Mouse (Mus musculus): ENCODE results near the gene Htr1f. TPM values are rescaled to one million over a fixed set of nuclear protein-coding genes. Genes with fewer than 3 reads are reported as not detected.
"Not testable (repeated sequence)": the region's sequence is repeated elsewhere in the genome, so short reads cannot be mapped to it uniquely, and the experiment has no call there.

The Htr1f gene
- total RNA-seq (2021) = not detected in 2 replicates
- long read RNA-seq, experiment 1 = 0 reads
- long read RNA-seq, experiment 2 = 0 reads

DNA sequence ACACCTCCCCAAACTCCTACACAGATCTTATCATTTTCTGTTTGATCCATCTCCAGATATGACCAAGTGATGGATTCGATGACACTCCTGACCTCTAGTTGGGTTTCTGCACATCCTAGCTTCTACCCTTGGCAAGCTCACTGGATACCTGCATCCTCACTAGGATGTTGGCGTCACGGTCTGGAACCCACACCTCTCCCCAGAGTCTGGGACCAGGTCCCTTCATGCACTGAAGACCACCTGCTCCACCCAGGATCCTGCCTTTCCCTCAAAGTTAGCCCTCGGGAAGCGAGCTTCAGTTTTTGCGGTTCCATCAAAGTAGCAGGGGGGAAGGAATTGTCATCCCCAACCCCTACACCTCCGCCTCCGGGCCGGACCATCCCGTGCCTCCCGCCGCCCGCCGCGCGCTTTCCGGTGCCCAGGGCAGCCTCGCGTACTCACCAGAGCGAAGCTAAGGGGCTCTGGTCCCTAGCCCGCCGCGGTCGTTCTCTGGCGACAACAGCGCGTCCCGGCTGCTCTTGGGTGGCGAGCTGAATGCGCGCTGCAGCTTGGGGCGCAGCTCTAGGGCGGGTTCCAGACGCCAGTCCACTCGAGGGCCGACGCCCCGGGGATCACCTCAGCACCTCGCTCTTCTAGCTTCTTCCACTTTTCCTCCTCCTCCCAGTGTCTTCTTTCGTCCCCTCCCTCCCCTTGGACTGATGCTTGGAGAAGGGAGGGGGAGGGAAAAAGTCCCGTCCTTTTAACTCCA lies at the start of gene Htr1f:
TSS of gene Htr1f (minus strand) at position 671 of the 748 bp plus-strand sequence.
- peak; percentile 14 for DNase-seq

DNA sequence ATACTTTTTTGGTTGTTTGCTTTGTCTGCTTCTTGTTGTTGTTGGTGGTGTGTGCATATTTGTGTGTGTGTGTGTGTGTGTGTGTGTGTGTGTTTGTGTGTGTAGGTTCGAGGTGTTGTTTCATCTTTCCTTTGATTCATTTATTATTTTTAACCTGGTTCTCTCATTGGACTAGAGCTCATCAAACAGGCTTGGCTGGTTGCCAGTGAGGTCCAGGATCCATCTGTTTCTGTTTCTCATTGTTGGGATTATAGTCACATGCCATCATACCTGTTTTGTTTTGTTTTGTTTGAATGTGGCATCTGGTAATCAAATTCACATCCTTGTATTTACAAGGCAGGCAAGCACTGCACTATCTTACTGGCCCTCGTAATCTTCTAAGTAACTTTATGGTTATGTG lies 34.1 kb upstream of the Htr1f start:
- DNase-seq = no peak

DNA sequence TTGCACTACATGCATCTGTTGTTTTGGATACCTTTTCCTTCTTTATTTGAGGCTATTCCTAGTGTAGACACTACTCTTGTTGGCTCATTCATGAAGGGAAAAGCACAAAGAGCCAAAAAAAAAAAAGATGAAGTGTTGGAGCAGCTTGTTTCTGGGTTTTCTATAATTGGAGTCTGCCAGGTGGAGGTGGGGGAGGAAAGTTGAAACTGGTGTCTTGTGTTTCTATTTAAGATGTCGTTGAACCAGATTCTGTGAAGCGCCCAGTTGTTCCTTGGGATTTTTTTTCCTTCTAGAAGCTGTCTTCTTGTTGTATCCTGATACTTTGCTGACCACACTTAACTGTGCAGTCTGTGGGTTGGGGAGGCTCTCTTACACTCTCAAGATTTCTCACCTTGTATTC lies 23.7 kb upstream of the Htr1f start:
- no peak for DNase-seq

DNA sequence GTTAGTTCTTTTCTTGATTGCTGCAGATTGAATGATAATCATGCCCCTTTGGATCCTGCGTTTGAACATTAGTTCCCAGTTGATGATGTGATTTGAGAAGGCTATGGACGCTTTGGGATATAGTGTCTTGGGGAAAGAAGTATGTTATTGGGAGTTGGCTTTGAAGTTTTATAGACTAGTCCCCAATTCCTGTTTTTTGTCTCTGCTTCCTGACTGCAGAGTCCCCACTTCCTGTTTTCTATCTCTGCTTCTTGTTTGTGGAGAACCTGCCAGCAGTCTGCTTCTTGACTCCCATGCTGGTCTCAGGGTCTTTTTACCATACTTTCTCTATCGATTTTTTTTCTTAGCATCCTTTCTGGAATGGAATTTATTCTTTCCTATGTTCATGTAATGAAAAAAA lies 22.2 kb upstream of the Htr1f start:
- DNase-seq = no peak

DNA sequence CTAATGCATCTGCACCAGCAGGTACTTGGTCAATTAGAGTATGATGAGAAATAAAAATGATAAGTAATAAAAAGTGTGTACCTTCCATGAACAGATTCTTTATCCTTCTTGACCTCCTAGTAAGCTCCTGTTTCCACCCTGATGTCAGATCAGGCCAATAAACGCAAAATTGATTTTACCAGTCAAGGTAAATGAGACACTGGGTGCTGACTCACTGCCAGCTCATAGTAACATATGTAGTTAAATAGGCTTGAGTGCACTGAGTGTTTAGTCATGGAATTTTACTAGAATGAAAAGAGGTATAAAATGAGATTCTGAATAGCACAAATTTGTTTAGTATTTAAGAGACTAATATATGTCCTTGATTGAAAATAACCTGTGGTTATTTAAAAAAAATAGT lies 6.6 kb upstream of the Htr1f start:
- no peak for DNase-seq

DNA sequence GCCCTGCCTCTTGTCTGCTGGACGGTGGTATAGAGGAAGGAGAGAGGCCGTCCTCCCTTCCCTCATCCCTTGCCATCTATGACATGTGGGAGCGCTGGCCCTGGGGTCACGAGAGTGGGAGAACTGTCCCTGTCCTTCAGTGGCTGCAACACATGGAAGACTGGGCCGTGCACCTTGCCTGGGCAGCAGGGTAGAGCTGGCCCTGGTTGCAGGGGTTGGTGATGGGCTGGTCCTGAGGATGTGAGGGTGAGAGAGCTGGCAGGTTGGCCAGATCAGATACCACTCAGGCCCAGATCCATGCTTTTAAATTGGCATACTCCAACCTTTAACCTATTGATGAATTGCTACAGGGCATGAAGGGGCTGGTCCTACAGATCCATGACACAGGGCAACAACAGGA lies 12.1 kb downstream of the Htr1f start:
- DNase-seq = no peak

DNA sequence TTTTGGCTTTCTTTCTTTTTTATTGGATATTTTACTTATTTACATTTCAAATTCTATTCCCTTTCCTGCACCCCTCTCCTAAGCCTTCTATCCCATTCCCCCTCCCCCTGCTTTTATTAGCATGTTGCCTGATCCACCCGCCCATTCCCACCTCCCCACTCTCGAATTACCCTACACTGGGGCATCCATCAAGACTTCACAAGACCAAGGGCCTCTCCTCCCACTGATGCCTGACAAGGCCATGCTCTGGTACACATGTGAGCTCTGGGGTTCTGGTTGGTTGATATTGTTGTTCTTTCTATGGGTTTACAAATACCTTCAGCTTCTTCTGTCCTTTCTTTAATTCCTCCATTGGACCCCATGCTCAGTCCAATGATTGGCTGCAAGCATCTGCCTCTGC lies 22.2 kb downstream of the Htr1f start:
- no peak for DNase-seq

DNA sequence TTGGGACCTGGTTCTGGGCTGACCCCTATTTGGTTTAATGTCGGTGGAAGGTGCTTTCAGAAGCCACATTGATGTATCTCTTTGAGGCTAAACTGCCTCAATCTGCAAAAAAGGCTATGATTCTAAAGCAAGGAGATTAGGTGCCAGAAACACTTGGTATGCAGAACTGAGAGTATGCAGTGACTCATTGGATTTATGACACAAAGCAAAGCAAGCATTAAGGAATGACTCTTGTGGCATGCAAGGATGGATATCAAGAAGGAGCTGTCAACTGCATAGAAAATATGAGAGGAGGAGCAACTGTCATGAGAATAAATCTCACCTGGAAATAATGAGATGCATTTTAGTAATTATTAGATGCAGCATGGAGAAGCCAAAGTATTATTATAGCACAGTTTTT lies 35.8 kb downstream of the Htr1f start:
- DNase-seq = no peak

DNA sequence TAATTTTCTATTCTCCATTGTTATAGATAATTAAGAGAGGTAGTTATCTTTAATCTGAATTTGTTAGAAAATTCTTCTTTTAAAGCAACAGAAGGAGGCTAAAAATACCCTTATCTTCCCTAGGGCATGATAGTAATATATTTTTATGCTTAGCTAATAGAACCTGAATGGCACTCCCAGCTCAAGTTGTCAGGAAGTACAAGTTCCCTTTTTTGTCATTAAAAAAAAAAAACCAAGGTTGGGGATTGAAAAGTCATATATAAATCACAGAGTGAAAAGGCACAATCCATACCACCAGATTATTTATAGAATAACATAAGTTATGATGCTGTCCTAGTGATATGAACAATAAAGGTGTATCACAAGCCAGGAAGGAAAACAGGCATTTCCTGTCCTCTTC lies 39.4 kb downstream of the Htr1f start:
- no peak for DNase-seq

DNA sequence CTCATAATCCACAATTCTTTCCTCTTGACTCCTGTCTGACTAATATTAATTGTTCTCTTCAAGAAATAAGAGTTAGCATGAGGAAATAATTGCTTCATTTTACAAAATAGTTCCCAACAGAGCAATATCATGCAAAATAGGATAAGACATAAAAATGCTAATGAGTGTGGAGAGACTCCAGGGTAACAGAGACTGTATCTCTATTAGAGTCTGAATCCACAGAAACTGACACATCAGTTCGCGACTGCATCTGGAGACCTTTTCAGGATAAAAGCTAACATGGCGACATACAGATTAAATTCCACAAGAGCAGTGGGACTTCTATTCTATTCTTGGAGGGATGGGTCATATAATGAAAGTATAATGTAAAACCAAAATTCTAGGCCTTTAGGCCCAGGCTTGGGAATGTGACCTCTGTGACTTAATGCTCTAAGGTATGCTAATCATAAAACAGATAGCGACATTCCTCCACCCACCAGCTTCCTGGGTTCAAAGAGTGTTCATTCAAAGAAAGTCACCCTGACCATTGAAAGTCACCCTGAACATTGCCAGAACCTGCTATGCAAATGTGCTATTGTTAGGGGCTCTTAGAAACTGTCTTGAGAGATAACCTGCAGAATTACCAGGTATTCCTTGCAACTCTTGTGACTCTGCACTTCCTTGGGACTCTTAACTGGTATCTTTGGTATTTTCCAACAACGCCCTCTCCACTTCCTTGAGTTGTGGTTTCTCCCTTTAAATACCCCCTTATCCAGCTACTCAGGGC lies 67.8 kb downstream of the Htr1f start:
- not testable (repeated sequence) for DNase-seq

DNA sequence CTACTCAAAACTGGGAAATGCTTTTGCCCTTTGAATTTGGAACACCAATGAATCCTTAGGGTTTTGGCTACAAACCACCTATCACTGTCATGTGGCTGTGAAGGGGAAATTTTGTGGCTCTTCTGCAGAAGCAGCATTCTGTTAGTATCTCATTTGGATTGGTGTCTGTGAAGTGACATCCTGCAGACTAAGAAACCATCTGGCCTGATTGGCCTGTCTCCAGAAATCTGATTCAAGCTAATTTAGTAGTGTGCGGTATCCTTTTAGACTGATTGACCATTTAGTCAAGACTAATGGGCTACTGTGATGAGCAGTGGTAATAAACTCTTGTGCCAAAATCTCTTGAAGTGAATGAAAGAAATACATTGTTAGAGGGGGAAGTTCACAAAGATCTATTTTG lies 76.0 kb downstream of the Htr1f start:
- DNase-seq = no peak

DNA sequence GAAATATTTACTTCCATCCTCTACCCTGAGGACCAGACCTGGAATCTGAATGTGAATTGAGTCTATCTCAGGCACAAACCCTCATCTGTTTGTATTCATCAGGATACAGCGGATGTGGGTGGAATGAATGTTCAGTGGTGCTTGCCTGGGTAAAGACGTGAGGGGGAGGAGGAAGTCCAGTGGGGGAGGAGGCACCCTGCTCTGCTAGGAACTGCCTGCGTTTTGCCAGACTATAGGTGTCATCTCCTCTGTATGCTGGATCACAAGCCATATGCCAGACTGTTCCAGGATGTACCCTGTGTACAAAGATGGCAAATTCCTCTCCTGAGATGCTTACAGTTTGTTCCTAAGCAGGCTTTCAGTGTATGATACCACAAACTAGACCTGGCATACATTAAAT lies 83.3 kb downstream of the Htr1f start:
- no peak for DNase-seq

DNA sequence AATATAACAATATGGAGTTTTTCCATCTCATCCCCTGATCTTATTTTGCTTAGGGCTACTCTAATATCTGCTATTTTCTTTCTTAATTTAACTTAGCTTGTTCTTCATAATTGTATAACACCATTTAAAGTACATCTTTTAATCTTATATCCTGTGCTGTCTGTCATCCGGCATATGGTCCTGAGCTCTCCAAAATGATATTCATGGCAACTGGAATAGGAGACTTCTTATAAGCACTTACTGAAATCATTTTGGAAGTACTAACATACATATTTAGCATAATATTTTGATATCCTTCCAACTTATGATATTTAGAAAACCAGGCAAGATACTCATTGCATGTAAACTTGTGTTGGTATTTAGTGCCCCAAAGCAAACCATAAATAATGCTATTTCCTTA lies 86.9 kb downstream of the Htr1f start:
- DNase-seq = no peak

DNA sequence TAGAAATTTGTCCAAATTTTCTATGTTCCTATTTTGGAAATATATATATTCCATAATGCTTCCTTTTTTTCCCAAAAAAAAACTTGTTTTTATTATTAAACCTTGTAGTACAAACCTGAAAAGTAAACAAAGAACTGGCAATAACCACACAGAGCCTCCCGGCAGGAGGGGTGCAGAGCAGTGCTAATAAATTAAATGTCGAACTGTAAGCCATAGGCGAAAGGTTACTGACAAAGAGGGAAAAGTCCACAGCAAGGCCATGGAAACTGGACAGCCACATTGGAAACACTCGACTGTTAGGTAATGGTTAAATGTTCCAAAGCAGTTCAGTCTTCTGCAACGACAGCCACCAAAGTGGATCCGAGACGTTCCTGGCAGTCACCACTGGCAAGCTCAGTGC lies 87.5 kb downstream of the Htr1f start:
- DNase-seq = no peak

DNA sequence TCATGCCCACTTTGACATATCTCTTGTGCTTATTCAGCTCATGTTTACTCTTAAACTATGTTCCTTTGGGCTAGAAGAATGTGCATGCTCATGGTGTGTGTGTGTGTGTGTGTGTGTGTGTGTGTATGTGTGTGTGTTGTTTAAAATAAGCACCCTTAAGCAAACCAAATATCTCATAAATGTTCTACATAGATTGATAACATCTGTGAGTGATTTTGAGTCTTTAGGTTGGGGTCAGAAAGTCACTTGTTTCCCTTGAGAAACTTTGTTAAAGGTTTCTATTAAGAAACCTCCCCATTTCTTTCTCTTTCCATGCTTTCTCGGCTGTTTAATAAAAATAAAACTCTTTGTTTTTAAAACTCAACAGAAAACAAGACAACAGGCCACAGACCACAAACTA lies 88.1 kb downstream of the Htr1f start:
- no peak for DNase-seq

DNA sequence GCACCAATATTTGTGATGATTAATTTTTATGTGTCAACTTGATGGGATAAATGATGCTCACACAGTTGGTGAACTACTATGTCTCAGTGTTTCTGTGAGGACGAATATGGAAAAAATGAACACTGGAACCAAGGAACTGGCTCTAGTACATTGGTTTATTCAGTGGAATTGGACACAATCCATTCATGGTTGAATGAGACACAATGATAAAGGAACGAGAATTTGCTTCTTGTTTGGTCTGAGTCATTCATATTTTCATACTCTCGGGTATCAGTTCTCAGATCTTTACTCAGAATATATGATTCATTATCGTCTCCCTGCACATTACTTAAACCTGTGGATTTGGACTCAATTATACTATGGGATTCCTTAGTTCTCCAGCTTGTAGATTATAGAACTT lies 90.4 kb downstream of the Htr1f start:
- DNase-seq = no peak

DNA sequence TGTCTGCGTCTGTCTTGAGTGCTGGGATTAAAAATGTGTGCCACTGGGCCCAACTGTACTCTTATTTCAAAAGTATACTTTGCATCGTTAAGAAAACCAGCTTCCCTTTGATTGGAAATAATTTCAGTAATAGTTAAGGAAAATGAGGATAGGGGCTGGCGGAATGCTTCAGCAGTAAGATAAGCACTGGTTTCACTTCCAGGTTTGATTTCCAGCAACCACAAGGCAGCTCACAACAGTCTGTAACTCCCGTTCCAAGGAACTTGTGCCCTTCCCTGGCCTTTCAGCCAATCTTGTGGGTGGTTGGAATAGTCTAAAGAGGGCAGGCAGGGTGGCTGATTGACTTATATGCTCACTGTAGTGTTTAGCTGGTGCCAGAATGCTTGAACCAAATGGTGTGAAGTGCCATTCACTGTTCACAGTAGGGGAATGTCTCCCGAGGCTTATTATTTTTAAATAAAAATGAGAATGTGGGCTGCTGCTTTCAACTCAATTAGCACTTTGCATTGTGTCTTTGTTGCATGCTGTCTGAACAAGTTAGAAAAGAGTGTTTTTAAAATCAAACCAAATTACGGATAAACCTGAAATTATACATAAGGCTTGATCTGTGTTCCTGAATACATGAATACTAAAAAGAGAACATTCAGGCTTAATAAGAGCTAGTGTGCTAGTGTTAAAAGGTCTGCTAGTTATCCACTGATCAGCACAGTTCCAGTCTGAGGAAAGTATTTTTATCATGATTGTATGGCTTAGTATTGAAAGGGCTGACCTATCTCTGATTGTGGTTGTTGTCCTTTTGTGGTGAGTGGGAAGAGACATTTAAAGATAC lies 103.4 kb downstream of the Htr1f start:
- no peak for DNase-seq

DNA sequence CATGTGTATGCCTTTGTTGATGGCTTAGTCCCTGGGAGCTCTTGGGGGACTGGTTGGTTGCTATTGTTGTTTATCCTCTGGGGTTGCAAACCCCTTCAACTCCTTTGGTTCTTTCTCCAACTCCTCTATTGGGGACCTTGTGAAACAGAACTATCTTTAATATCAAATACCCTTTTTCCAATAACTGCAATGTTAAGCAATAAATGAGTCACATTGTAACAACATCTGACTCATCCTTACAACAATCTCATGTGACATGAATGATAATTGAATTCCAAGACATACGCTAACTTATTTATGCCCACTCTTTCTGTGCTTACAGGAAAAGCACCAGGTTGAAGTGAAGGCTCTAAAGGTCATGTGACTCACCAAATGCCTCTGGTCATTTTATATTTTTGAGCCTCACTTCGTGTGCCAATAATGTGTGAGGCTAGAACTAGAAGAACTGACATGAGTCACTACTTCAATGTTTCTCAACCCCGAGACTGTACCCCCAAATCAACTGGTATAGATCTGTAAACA lies 116.3 kb downstream of the Htr1f start:
- no peak for DNase-seq

DNA sequence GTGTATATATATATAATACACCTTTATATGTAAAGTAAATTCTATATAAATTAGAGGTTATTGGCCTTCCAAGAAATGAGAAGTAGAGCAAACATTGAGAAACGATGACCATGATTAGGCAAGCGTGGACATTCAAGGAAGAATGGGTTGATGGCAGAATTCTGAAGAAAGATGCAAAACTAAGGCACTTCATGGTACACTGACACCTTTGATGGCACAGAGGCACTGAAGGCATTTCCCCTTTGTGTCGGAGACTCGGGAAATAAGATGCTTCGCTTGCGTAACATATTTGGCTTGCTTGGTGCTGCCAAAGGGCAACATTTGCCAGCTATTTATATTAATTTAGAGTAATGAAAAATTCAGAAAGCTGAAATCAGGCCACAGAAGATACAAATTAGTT lies 118.1 kb downstream of the Htr1f start:
- DNase-seq = no peak

DNA sequence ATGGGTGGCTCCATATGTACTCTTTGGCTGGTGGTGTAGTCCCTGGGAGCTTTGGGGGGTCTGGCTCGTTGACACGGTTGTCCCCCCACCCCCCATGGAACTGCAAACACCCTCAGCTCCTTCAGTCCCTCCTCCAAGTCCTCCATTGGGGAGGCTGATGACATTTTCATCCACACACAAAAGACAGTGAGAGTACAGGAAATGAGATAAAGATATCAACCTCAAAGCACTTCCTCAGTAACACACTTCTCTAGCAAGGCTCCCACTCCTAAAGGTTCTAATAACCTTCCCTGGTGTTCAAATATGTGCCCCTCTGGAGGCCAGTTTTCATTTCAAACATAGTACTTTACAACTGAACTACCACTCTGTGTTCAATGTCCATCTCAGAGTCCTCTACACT lies 118.6 kb downstream of the Htr1f start:
- DNase-seq = no peak

DNA sequence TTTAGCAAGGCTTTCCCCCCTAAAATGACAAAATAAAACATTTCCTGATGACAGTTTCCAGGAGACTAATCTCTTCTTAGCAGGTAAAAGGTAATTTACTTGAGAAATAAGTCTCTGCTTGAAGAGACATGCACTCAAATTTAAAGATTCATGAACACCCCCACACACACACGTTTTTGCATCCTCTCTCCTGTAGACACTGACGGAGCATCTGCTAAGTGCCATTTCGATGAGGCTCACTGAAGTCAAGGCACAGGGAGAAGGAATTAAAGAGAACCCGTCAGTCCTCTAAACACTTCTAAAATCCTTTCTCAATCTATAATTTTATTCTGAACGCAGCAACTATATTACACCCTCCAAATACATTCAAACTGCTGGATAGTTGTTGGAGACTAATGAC lies 131.0 kb downstream of the Htr1f start:
- DNase-seq = no peak

DNA sequence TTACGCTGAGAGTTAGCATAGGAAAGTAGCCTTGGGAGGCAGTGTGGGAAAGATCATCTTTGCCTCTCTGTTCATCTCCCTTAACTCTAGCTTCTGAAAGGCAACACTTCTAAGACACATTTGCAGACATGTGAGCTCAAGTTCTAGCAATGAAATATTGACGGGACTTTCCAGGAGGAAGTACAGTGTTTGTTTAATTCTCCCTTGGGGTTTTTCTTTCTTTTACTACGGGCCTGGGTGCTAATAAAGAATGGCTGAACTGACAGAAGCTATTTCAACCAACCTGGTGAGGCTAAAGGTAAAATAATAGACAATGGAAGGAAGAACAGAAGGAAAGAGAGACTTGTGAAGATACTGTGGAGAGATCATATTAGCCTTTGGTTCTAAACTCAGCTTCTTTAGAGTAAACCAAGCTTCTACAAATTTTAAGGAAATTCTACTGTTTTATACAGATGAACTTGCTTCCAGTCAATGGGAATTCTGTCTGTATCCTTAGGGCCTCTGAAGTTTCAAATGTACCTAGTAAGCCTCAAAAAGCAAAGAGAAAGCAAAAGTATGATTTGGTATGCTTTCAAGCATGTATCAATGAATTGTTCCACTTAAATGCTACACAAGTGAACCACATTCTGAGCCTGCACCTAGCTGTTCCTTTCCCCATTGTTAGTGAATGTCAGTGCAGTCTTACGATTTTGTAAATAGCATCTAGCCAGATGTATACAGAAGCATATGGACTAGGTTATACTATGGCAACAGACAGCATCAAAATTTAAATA lies 131.9 kb downstream of the Htr1f start:
- no peak for DNase-seq

All from adrenal gland, postnatal 14 days (tissue).